ENCODE assay signal across 12 mouse cellular contexts in genomic region chr1:132374873-132375244, GRCm38 (mm10). TPM values are rescaled to one million over a fixed set of nuclear protein-coding genes. Genes with fewer than 3 reads are reported as not detected.
DNase-seq lines count a peak whose midpoint lies in the region; ATAC-seq lines count a peak whose summit lies in the region.
"Had no signal": no experiment of that assay in that cellular context is flagged by ENCODE, and none has a peak within 500 bp of the region (broad histone marks: within the 10 kb centered on the region; RNA-seq: fewer than 3 reads in every experiment).

No protein-coding gene starts in this region.

- H3K27me3 ChIP-seq in hindbrain, embryonic 10.5 days (ENCODE audit: insufficient read depth, poor library complexity, severe bottlenecking), result no peaks in the 10 kb centered on the region
- H3K27me3 ChIP-seq in hindbrain, embryonic 16.5 days (replicated peaks; ENCODE audit: control insufficient read depth, insufficient read depth, low read length), result no peaks in the 10 kb centered on the region
- H3K27me3 ChIP-seq in embryonic facial prominence, embryonic 15.5 days, result no peaks in the 10 kb centered on the region
- no peaks in the 10 kb centered on the region for H3K27me3 ChIP-seq in liver, embryonic 11.5 days (replicated peaks; ENCODE audit: control insufficient read depth, insufficient read depth, low read length)

- no peak overlapping the region for H3K9ac ChIP-seq in hindbrain, embryonic 16.5 days (ENCODE audit: low read depth, low read length)
- H3K9ac ChIP-seq in embryonic facial prominence, embryonic 15.5 days, result no peak overlapping the region
- 0 out of 2 replicates have a peak overlapping the region, but pooled peaks have one; percentile 21 for H3K9ac ChIP-seq in liver, embryonic 11.5 days (ENCODE audit: low read depth, low read length)

- peak overlapping the region; percentile 84 for H3K27ac ChIP-seq in hindbrain, embryonic 10.5 days
- no peak overlapping the region for H3K27ac ChIP-seq in hindbrain, embryonic 16.5 days (ENCODE audit: low read depth, low read length)
- H3K27ac ChIP-seq in embryonic facial prominence, embryonic 15.5 days (replicated peaks), result peak overlapping the region; percentile 66
- H3K27ac ChIP-seq in liver, embryonic 11.5 days (ENCODE audit: low read depth, low read length), result peak overlapping the region; percentile 88

- ATAC-seq in hindbrain, embryonic 16.5 days, result no peak
- ATAC-seq in embryonic facial prominence, embryonic 15.5 days (ENCODE audit: insufficient number of reproducible peaks, low FRiP score, low TSS enrichment, low read depth), result no peak
- no peak for ATAC-seq in liver, embryonic 11.5 days (replicated peaks; ENCODE audit: low FRiP score)

- H3K4me2 ChIP-seq in hindbrain, embryonic 16.5 days (ENCODE audit: low read length), result no peak overlapping the region
- H3K4me2 ChIP-seq in embryonic facial prominence, embryonic 15.5 days (replicated peaks), result no peak overlapping the region
- peak overlapping the region; percentile 56 for H3K4me2 ChIP-seq in liver, embryonic 11.5 days

- peaks cover 76% of the 10 kb centered on the region for H3K4me1 ChIP-seq in hindbrain, embryonic 10.5 days (replicated peaks)
- peaks cover 43% of the 10 kb centered on the region for H3K4me1 ChIP-seq in hindbrain, embryonic 16.5 days (ENCODE audit: control insufficient read depth, insufficient read depth, low read depth, low read length)
- peaks cover 77% of the 10 kb centered on the region for H3K4me1 ChIP-seq in embryonic facial prominence, embryonic 15.5 days
- H3K4me1 ChIP-seq in liver, embryonic 11.5 days (replicated peaks; ENCODE audit: control insufficient read depth, insufficient read depth, low read length), result peaks cover 90% of the 10 kb centered on the region

- no peaks in the 10 kb centered on the region for H3K9me3 ChIP-seq in hindbrain, embryonic 10.5 days
- no peaks in the 10 kb centered on the region for H3K9me3 ChIP-seq in hindbrain, embryonic 16.5 days (ENCODE audit: control insufficient read depth, low read length)
- no peaks in the 10 kb centered on the region for H3K9me3 ChIP-seq in embryonic facial prominence, embryonic 15.5 days (replicated peaks)
- H3K9me3 ChIP-seq in liver, embryonic 11.5 days (ENCODE audit: control insufficient read depth, low read length), result no peaks in the 10 kb centered on the region
- H3K9me3 ChIP-seq: megakaryocyte, embryonic 14.5 days had no signal

- H3K4me3 ChIP-seq in hindbrain, embryonic 10.5 days, result no peak overlapping the region
- no peak overlapping the region for H3K4me3 ChIP-seq in hindbrain, embryonic 16.5 days (ENCODE audit: low read length)
- H3K4me3 ChIP-seq in embryonic facial prominence, embryonic 15.5 days (replicated peaks), result no peak overlapping the region
- H3K4me3 ChIP-seq in liver, embryonic 11.5 days (ENCODE audit: low read depth, low read length), result 0 out of 2 replicates have a peak overlapping the region, but pooled peaks have one; percentile 0

- H3K36me3 ChIP-seq in hindbrain, embryonic 10.5 days, result peaks cover 88% of the 10 kb centered on the region
- H3K36me3 ChIP-seq in hindbrain, embryonic 16.5 days (ENCODE audit: control insufficient read depth, insufficient read depth, low read length), result peaks cover 2% of the 10 kb centered on the region; the same call in 1 of the 2 replicates
- H3K36me3 ChIP-seq in embryonic facial prominence, embryonic 15.5 days, result peaks cover 16% of the 10 kb centered on the region
- peaks cover 8% of the 10 kb centered on the region; the same call in 1 of the 2 replicates for H3K36me3 ChIP-seq in liver, embryonic 11.5 days (ENCODE audit: control insufficient read depth, insufficient read depth, low read length)

- DNase-seq in hindbrain, embryonic 10.5 days (ENCODE audit: low spot score), result no peak
- peak; percentile 42 to 52 for DNase-seq in B cell, adult 2 months
- no peak for DNase-seq in liver, embryonic 11.5 days (ENCODE audit: low spot score)
- no peak for DNase-seq in embryo, embryonic 9.5 days (ENCODE audit: extremely low spot score)
- no peak for DNase-seq in thymus, postnatal 0 days (ENCODE audit: low spot score)
- no peak for DNase-seq in spleen, postnatal 4 days (ENCODE audit: low spot score in 2 of 2)
- DNase-seq: adrenal gland, postnatal 25 days; kidney, adult 9 months; right cerebral cortex, postnatal 14 days had no signal

- WGBS in hindbrain, embryonic 10.5 days, result 77% methylated on average over 3 of the region's 3 CpGs
- WGBS in hindbrain, embryonic 16.5 days, result 71% methylated on average over 3 of the region's 3 CpGs
- WGBS in embryonic facial prominence, embryonic 15.5 days, result 55% methylated on average over 3 of the region's 3 CpGs
- 61% methylated on average over 3 of the region's 3 CpGs for WGBS in liver, embryonic 11.5 days

RNA-seq across cellular contexts. Expression of gene Tmcc2, which starts 16.2 kb away (rescaled TPM):
- 15.1 and 18.7 TPM in 2 replicates for polyA plus RNA-seq in hindbrain, embryonic 10.5 days (2016; fragmentation: Nextera tagmentation; extraction: Ambion mirVana)
- 26.6 and 35.5 TPM in 2 replicates for polyA plus RNA-seq in hindbrain, embryonic 16.5 days (2015; fragmentation: Nextera tagmentation; extraction: Ambion mirVana)
- polyA plus RNA-seq in embryonic facial prominence, embryonic 15.5 days (2015; fragmentation: Nextera tagmentation; extraction: Ambion mirVana), result 9.8 and 10.7 TPM in 2 replicates
- 24.6 and 28.1 TPM in 2 replicates for polyA plus RNA-seq in liver, embryonic 11.5 days (2014; fragmentation: Nextera tagmentation; extraction: Ambion mirVana)
- 0.74 and 0.86 TPM in 2 replicates for polyA plus RNA-seq in thymus, postnatal 0 days (2015; fragmentation: Nextera tagmentation; extraction: Ambion mirVana)

RNA-seq across cellular contexts. Expression of gene Dstyk, which starts 42.5 kb away (rescaled TPM):
- polyA plus RNA-seq in hindbrain, embryonic 10.5 days (2016; fragmentation: Nextera tagmentation; extraction: Ambion mirVana), result 10.6 and 12.3 TPM in 2 replicates
- polyA plus RNA-seq in hindbrain, embryonic 16.5 days (2015; fragmentation: Nextera tagmentation; extraction: Ambion mirVana), result 7.9 and 9.7 TPM in 2 replicates
- 15.6 and 18.0 TPM in 2 replicates for polyA plus RNA-seq in embryonic facial prominence, embryonic 15.5 days (2015; fragmentation: Nextera tagmentation; extraction: Ambion mirVana)
- polyA plus RNA-seq in liver, embryonic 11.5 days (2014; fragmentation: Nextera tagmentation; extraction: Ambion mirVana), result 7.2 TPM in 2 replicates
- 4.4 and 4.8 TPM in 2 replicates for polyA plus RNA-seq in thymus, postnatal 0 days (2015; fragmentation: Nextera tagmentation; extraction: Ambion mirVana)

RNA-seq across cellular contexts. Expression of gene Nuak2, which starts 58.9 kb away (rescaled TPM):
- 42.3 and 44.4 TPM in 2 replicates for polyA plus RNA-seq in hindbrain, embryonic 10.5 days (2016; fragmentation: Nextera tagmentation; extraction: Ambion mirVana)
- 11.1 and 12.8 TPM in 2 replicates for polyA plus RNA-seq in hindbrain, embryonic 16.5 days (2015; fragmentation: Nextera tagmentation; extraction: Ambion mirVana)
- polyA plus RNA-seq in embryonic facial prominence, embryonic 15.5 days (2015; fragmentation: Nextera tagmentation; extraction: Ambion mirVana), result 8.5 and 9.1 TPM in 2 replicates
- 1.2 and 2.0 TPM in 2 replicates for polyA plus RNA-seq in liver, embryonic 11.5 days (2014; fragmentation: Nextera tagmentation; extraction: Ambion mirVana)
- polyA plus RNA-seq in thymus, postnatal 0 days (2015; fragmentation: Nextera tagmentation; extraction: Ambion mirVana), result 1.7 and 2.2 TPM in 2 replicates

Comparison
In these comparisons a context has a peak if more than half of its experiments do, and no peak if none do; other contexts are left out.
1. DNase-seq: peak in B cell, adult 2 months (2 of 2); none in hindbrain, embryonic 10.5 days (single experiment), liver, embryonic 11.5 days (single experiment), embryo, embryonic 9.5 days (single experiment), thymus, postnatal 0 days (single experiment) and spleen, postnatal 4 days (0 of 2).